Mouse (Mus musculus) ES-E14 (cell line): ENCODE data around the gene Cbx8.

ENCODE experiments used
- MAFK ChIP-seq: IDR thresholded peaks from 2 replicates; pipeline ENCODE4 v1.6.1; 2014; ENCODE audit warnings: mild to moderate bottlenecking, low read depth, low read length, inconsistent platforms; ENCODE audit not compliant: insufficient read depth
- ZC3H11A ChIP-seq: IDR thresholded peaks from 2 replicates; pipeline ENCODE4 v1.6.1; 2012; ENCODE audit warnings: low read depth, mild to moderate bottlenecking, inconsistent platforms, low read length, borderline replicate concordance

DNA sequence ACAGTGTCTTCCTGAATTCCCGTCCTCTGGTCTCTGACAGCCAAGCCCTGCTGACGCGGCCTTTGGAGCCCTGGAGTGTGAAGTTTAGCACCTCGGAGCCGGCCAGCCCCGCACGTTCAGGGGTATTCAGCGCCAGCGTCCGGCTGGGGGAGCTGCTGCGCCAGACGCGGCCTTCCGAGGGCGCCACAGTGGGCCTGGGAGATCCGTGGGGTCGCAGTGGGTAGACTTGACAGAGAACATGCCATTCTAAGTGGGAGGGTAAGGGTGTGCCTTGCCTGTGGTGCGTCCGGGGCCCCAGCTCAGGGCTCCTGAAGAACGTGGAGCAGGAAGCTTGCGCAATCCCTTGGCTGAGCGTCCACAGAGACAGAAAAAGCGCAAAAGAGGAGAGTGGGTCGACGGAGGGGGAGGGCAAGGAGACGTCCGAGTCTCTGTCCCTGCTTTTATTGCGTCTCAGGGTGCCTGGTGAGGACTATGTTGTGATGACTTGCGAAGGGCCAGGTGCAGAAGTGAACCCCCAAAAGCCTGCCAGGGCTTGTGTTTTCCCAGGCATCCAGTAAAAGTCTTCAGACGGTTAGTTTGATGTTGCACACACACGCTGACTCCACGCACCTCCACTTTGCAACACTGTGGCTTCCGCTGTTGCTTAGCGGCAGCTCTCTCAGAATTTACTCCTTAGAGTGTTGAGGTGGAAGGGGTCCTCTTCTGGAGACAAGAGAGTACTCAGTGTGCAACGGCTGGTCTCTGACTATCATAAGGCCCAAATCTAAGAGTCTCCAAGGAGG is 46.7 kb upstream of the Cbx8 start:
- TF ChIP-seq ZC3H11A (no peak), MAFK (no peak)
